Mouse (Mus musculus) adipocyte (in vitro differentiated cells): ENCODE data around the gene Kif11.

Experiments used
- DNase-seq: peaks from one replicate; pipeline ENCODE4 v3.0.0-alpha.2; 2016; ENCODE audit warnings: low spot score

Kif11 gene

DNA sequence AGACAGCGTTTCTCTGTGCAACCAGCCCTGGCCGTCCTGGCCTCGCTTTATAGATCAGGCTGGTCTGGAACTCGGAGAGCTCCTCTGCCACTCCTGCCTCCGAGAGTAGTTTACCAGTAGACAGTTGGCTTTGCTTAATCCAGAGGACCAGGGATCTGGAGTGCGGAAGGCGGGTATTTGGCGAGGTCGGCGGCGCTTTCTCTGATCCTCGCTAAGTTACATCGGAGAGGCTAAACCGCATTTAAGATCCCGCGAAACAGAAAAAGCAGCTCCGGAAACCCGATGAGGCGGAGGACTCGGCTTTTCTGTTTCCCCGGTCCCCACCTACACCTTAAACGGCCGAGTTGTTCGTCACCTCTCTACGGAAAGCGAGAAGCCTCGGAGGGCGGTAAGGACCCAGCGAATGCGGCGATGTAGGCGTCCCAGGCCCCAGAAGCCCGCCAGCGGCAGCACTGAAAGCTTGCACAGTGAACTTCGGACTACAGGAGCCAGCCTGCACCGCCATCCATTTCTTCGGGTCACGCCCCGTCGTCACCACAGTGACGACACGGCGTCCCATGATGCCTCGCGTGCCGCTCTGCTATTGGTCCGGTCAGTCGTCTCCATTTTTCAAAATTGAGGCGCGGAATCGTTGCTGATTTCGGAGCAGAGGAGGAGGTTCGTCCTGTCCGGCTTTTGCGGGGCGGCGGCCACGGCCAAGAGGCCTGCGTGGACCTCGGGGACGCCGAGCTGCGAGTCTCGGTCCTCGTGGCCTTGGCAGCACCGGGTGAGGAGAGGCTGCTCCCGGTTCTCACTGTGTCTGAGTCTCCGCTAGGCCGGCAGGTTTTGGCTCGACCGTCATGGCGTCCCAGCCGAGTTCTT, at the start of gene Kif11:
Gene Kif11, plus strand, starts transcription at position 649 of the 861 bp plus-strand sequence.
- DNase-seq: peak; percentile 98

DNA sequence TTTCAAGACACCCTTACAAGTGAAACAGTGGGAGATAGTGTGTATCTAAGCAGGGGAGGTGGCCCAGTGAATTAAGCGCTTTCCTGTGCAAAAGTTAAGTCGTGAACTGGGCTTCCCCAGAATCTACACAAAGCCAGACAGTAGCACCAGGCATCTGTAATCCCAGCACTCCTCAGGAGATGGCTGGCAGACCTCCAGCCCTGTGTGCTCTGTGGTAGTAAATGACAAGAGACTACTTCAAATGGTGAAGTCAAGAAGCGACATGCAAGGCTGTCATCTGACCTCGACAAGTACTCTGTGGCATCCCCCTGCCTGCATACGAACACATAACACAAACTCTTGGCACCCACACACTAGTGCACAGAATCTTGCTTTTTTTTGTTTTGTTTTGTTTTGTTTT, 49.0 kb upstream of the Kif11 start:
- DNase-seq: no peak

DNA sequence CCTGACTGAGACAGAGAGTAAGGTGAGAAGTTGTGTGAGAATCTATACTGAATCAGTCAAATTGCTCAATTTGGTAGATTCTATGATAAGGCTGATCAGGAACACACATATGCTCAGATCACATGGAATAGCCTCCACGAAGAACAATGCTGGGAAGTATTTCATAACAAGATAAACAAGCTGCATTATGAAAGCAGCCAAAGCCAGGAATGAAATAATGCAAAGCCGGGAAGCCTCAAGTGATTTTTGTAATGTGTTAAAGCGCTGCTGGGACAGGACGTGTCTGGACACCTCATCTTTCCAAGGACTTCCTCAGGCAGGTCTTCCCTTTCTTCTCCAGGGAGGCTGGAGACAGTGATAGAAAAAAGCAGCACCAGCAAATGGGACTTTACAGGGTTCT, 43.5 kb upstream of the Kif11 start:
- DNase-seq: no peak

DNA sequence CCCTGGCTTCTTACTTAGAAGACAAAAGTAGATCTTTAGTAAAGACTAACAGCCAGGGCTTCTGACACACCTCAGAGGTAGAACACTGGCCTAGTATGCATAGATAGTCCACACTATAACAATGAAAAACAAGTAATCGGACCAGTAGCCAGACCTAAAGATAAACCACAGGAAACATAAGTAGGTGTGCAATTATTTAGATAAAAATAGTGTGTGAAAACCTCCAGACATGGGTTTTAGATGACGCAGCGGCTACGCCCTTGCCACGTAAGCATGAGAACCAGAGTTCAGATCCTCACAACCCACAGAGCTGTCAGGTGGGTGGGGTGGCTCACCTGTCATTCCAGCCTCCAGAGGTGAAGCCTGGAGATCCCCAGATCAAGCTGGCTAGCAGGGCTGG, 42.8 kb upstream of the Kif11 start:
- no peak for DNase-seq

DNA sequence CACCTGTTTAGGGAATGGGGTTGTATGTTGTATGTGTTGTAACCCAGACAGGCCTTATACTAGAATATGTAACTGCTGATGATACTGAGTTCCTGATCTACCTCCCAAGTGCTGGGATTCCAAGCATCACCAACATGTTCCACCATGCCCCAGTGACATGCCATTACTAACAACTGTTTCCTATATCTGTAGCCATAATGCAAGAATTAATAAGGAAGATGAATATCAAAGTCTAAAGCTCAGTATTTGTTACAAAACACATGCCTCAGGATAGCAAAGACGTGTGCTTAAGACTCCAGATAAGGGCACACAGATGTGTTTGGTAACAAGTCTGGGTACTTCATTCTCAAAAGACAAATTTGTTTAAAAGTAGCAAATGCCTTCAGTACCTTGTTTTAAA, 40.8 kb upstream of the Kif11 start:
- DNase-seq: no peak

DNA sequence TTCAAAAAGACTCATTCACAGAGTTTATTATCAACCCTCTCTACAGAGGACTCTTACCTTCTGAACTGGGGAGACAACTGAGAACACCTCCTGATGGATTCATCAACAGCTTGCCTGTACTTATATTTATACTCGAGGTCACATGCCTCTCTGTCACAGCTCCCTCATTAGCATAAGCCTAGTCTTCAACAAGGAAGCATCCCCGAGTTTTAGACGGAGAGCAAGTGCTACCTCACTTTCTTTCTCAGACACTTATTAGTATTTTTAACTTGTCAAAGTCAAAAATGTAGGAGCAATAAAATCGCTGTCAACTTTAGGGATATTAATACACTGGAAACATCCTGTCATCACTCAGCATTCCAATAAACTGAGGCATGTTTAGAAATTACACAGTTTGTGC, 38.5 kb upstream of the Kif11 start, which contains the start of gene Ide:
Gene Ide, minus strand, starts transcription at position 101 of the 400 bp plus-strand sequence.
- DNase-seq: no peak

DNA sequence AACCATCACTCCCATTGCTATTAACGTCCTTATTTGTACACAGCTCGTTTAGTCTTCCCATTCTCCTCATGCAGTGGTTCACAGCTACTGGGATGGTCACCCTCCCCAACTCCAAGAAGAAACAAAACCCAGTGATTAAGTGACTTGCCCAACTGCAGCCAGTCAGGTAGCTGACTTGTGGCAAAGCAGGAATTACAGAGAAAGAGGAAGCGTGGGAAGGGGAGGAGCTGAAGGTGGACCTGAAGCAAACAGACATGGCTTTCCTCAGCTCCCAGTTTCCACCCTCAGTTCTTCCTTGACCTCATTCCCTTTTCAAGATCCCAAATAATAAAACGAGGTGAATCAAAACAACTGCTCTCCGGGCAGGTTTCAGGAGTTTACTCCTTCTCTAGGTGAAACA, 35.7 kb upstream of the Kif11 start:
- DNase-seq: no peak

DNA sequence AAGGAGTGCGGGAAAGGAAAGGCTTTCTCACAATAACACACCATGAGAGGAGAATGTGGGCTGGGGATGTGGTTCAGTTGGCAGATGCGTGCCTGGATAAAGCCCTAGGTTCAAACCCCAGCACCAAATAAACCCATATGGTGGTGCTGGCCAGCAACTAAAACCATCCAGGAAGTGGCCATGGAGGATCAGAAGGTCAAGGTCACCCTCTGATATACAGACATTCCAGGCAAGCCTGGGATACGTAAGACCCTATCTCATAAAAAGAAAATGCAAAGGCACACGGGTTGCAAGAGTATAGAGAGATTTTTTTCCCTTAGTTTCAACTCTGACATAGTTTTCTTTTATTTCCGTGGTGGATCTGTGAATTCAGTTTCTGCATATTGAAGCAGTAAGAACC, 35.3 kb upstream of the Kif11 start:
- DNase-seq: no peak

DNA sequence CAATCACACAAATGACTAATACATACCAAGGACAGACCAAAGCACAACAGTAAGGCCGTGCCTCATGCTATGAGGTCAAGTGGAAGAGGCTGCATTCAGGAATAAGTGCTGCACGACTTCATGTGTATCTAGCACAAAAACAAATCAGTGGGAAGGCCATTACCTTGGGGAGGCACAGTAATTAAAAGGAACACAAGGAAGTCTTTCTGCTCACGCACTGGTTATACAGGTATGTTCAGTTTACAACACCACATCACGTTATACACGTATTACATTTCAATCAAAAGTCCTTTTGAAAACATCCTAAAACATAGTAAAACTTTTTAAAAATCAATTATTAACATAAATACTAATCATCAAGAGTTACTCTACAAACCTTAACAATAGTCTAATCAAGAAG, 32.3 kb upstream of the Kif11 start:
- DNase-seq: no peak

DNA sequence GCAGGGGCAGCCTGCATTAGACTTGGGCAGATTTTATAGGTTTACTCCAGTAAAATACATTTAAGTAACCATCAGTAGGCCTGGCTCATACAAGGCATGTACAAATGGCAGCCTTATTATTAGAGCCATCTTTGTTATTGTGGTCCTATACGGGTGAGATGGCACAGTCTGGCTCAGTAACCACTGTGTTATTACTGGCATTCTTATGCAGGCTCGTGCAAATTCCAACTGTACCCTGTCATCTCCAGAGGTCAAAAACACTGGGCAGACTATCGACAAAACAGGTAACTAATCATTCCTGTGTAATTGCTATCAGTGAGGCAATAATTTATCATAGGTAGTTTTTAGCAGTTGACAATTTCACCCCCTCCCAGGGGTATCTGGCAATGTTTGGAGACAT, 29.9 kb upstream of the Kif11 start:
- DNase-seq: no peak

DNA sequence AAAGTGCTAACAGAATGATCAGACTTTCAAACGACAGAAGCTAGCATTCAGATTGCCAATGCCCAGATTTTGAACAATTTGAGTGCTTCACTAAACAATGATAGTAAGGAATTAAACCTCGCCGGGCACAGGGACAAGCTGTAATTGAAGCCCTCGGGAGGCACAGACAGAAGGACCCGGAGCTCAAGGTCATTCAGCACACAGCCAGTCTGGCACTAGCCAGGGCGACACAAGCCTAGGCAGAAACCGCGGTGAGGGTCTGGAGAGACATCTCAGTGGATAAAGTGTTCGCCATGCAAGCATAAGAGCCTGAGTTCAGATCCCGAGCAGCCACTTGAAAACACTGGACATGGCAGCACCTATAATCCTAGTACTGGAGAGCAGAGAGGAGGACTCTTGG, 27.9 kb upstream of the Kif11 start:
- DNase-seq: no peak

DNA sequence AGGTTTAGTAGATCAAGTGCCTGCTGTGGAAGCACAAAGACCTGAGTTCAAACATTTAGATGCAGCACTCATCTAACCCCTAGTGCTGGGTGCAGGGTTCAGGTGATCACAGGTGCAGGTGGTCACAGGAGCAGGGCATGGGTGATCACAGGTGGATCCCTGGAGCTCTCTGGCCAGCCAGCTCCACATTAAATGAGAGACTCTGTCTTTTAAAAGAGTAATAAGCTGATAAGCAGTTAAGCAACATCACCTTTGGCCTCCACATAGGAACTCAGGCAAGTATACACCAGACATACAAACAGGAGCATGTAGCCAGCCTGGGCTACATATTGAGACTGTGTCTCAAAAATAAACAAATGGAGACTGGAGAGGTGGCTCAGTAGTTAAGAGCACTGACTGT, 27.3 kb upstream of the Kif11 start:
- DNase-seq: no peak

DNA sequence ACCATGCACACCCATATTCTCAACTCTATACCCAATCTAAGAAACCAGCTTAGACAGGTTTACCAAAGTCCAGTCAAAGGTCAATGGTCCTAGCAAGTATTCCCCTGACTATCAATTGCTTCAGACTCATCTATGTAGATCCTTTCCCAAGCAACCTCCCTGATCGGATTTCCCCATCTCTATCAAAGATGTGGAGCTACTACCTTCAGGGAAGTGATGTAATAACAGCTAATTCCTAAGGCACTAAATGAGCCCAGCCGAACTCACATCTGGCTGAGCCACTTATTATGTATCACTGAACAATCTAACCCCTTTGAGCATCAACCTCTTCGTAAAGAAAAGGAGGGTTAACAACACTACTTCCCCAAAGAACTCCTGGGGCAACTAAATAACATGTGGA, 23.4 kb upstream of the Kif11 start:
- no peak for DNase-seq

DNA sequence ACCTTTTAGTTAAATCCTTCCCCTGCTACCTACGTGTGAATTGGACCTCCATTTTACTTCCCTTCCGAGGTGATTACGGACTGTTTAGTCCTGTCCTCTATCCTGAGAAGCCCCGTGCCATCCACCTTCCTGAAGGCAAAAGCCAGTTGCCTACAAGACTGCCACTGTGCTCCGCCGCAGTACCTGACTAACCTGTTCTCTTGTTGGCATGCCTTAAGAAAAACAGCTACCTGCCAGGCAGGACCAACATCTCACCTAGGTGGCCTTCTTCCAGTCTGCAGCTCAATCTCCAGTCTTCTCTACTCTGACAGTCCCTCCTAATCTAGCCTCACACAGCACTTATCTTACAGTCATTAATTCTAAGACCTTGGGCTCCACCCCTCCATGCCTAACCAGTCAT, 22.9 kb upstream of the Kif11 start:
- DNase-seq: no peak

DNA sequence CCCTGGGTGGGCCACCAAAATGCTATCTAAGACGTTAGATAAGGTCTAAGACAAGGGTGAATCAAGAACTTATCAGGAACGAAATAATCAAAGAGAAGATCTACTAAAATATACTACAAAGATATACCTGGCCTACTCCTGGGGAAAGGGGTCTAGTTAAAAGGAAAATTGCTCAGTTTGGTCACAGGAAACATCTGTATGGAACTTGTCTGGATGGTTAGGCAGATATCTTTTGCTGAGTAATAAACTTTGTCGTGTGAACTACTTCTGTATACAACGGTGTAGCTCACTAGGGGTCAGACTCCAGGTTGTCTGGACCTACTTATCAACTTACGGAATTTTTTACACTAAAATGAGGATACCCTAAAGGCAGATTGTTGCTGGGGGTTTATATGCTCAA, 16.2 kb upstream of the Kif11 start:
- DNase-seq: no peak

DNA sequence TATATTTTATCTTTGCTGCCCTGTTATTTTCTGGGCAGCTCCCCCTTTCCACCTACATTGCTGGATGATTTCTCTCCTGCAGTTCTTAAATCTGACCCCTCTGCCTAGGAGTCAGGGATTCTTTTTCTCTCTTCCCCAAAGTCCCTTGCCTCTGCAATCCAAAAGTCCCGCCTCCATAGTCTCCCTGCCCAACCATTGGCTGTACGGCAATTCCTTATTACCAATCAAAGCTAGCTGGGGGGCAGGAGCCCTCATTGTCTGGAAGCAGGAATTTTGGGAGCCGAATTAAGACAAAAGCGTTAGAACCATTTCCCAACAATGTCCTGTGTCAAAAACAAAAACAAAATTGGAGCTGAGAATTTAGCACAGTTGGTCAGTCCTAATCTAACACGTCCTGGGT, 13.7 kb upstream of the Kif11 start:
- no peak for DNase-seq

DNA sequence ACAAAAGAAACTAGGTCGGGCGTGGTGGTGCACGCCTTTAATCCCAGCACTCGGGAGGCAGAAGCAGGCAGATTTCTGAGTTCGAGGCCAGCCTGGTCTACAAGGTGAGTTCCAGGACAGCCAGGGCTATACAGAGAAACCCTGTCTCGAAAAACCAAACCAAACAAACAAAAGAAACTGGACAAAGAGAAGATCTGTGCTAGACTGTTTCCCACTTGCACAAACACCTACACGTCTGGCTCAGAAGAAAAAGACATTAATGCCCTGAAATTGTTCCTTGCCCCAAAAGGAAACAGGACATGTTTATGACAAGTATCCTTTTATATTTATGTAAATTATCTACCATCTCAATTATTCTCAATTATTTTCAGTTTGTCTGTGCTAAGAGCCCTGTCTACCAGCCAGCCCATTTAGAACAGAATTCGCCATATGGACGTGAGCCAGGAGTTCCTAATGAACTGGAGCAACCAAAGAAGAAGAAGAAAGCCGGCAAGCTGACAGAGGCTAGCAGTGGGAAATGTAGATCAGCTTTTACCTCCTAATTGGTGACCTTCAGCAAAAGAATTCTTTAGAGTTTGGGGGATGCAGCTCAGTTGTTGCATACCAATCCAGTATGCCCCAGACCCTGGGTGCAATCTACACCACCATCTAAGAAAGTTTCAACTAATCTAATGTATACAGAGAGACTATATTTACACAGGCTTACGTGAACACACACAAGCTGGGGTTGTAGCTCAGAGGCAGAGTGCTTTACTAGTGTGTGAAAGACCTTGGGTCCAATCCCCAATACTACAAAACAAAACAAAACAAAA, 12.9 kb upstream of the Kif11 start:
- DNase-seq: no peak

DNA sequence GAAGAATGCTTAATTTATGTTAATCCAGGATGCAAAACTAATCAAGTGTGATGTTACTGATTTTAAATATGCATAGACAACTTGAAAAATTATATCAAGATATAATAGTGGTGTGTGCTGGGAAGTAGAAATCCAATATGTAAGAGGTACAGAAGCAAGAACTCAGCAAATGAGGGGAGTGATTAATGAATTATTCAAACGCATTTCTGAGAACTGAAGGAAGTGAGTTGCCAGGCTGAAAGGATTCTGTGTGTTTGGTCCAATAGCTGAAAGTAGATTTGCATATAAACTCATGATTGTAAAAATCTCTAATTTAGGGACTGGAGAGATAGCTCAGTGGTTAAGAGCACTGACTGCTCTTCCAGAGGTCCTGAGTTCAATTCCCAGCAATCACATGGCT, 7.2 kb upstream of the Kif11 start:
- no peak for DNase-seq

DNA sequence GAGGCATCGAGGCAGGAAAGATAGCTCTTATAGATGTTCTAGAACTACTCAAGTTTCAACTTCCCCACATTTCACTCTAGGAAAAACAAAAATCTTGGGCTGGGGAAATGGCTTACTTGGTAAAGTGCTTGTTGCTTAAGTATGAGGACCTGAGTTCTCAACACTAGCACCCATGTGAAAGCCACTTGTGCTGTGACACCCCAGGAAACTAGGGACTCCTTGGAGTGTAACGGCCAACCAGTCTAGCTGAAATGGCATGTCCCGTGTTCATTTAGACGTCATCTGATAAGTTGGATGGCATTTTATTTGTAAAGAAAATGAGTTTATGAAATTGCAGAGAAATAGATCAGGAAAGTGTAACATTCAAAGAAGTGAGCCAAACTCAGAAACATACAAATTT, 6.3 kb upstream of the Kif11 start:
- DNase-seq: no peak

DNA sequence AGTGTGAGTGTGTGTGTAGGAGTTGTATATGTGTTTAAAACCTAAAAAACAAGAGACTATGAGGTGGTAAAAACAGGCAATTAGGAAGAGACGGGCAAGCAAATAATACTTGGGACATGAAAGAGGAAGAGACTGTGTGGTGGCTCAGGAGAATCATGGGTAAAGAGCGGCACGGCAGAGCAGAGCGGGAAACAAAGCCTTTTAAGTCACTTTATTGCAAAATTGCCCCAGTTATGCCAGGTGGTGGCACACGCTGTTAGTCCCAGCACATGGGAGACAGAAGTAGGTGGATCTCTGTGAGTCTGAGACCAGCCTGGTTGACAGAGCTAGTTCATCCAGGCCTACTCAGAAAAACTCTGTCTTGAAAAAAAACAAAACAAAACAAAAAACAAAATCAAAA, 5.8 kb upstream of the Kif11 start:
- DNase-seq: no peak

DNA sequence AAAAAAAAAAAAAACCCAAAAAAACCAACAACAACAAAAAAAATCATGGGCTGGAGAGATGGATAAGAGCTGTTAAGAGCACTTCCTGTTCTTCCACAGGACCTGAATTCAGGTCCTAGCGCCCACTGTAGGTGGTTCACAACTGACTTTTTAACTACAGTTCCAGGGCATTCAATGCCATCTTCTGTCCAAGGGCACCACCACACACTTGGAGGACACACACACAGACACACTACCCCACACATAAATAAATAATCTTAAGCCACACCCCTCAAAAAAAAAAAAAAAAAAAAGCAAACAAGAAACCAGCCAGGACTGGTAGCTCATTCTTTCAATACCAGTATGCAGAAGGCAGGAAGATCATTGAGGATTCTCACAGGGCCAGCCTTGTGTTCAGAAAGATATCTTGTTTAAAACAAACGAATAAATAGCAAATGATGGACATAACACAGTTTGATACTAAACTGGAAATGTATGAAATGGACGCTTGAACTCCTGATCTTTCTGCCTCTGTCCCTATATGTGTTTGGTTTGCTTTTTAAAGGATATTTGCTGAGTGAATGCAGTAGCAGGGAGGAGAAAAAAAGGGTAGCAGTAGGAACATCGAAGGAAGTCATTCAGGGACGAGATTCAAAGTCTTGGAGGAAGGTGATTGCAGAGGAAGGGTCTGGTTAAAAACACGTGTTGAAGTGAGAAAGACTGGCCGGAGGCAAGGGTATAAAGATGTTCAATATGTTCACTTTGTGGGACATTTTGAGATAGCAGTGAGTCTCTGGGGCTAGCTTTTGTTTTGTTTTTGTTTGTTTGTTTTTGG, 1.1 kb upstream of the Kif11 start:
- DNase-seq: peak; percentile 52

DNA sequence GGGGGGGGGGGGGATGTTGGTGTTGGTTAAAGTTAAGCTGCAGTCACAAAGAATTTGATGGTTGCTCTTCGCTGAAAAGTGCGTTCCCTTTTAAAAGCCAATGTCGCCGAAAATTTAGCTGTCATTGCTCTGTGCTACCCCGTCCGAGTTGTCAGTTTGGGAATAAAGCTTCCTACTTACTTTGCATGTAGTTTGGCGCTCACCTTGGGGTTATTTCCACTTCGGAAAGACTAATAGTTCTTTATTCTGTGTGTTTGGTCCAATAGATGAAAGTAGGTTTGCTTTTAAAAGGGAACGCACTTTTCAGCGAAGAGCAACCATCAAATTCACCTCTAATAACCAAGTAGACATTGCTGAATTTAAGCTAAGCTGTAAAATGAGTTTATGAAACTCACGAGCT, 638 bp downstream of the Kif11 start:
- DNase-seq: peak; percentile 17
